Mouse (Mus musculus): ENCODE results near the gene Ulk3. TPM values are rescaled to one million over a fixed set of nuclear protein-coding genes. Genes with fewer than 3 reads are reported as not detected.

Ulk3 gene
- total and polyA plus RNA-seq, 3 experiments, result 5.0 to 11.9 TPM; not detected in 1

DNA sequence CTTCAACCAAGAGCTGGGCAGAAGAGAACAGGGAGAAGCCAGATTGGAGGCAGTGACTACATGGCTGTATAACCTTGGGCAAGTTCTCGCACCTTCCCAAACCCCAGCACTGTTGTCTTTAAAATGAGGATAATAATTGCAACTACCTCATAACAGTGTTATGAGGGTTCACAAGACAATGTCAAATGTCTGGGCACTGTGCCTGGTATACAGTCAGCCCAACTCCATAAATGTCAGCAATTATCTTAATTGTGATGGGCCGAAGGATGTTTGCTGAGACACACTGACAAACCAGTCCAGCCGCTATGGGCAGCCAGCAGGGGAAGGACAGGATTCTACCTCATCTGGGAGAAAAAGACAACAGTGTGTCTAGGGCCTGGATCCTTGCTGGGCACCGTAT, 25.5 kb downstream of the Ulk3 start:
- H3K4me3 ChIP-seq (ENCODE audit: control insufficient read depth in 1 of 2, insufficient read depth in 1 of 2, low read depth in 2 of 2, low read length in 2 of 2), result no peak overlapping the region

DNA sequence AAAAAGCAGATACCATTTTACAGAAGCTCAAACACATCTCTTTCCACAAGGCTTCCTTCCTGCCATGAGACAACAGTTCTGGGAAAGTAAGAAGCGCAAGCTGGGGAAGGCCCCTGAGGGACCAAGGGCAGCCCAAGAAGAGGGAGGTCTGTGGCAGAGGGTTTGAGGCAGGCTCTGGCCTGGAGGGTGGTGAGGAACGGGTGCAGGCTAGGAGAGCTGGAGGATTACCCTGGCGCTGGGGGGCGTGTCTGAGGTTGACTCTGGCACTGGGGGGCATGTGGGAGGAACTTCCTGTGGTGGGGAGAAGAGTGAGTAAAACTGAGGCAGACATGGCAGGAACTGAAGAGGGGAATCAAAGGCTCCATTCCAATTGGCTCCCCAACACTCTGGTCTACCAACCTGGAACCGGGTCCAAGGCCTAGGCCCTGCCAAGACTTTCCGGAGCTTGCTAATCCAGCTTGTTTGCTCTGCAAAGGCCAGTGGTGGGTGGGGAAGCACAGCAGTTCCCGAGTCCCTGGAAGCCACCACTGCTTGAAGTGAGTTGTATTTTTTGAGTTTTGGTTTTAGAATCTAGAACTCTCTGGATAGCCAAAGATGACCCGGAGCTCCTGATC, 28.4 kb downstream of the Ulk3 start:
- H3K9ac ChIP-seq (ENCODE audit: control insufficient read depth, low read depth, low read length, poor library complexity, severe bottlenecking), result no peak overlapping the region
- H3K27me3 ChIP-seq (ENCODE audit: control insufficient read depth in 1 of 2, insufficient read depth in 2 of 2, low read length in 2 of 2), result no peaks in the 10 kb centered on the region; a peak in 2 of 4 replicates
- H3K9me3 ChIP-seq (replicated peaks; ENCODE audit: insufficient read depth, low read length), result no peaks in the 10 kb centered on the region
- peaks cover 0 to 5% of the 10 kb centered on the region in 2 experiments; a peak in 1 of 4 replicates for H3K4me1 ChIP-seq (ENCODE audit: control insufficient read depth in 1 of 2, insufficient read depth in 2 of 2, low read length in 2 of 2)
- H3K27ac ChIP-seq (ENCODE audit: control insufficient read depth, low read depth, low read length), result no peak overlapping the region
- no peak overlapping the region for H3K4me3 ChIP-seq (ENCODE audit: control insufficient read depth in 1 of 2, insufficient read depth in 1 of 2, low read depth in 2 of 2, low read length in 2 of 2)
- no peaks in the 10 kb centered on the region for H3K79me2 ChIP-seq (ENCODE audit: control insufficient read depth, insufficient read depth, low read length, poor library complexity)
- TF ChIP-seq ETS1 (IDR thresholded peaks at IDR 0.05; ENCODE audit: low read depth, low read length) (no peak), POLR2A (IDR thresholded peaks at IDR 0.05; ENCODE audit: control insufficient read depth in 1 of 2, insufficient read depth in 1 of 2, low read depth in 1 of 2, low read length in 2 of 2, poor library complexity in 1 of 2) (no peak), MYB (IDR thresholded peaks at IDR 0.05; ENCODE audit: low read depth, low read length) (no peak), MYC (IDR thresholded peaks at IDR 0.05; ENCODE audit: low read depth, low read length) (no peak), MXI1 (IDR thresholded peaks at IDR 0.05; ENCODE audit: low read depth, low read length) (no peak), USF2 (IDR thresholded peaks at IDR 0.05; ENCODE audit: borderline replicate concordance in 1 of 2, insufficient read depth in 1 of 2, low read depth in 1 of 2, low read length in 2 of 2) (no peak), SMC3 (IDR thresholded peaks at IDR 0.05; ENCODE audit: low read depth, low read length) (no peak), MAFK (IDR thresholded peaks at IDR 0.05; ENCODE audit: borderline replicate concordance, low read depth, low read length) (no peak), EP300 (IDR thresholded peaks at IDR 0.05; ENCODE audit: low read depth in 1 of 2, low read length in 2 of 2) (no peak), TCF12 (IDR thresholded peaks at IDR 0.05; ENCODE audit: low read depth, low read length) (no peak)
- DNase-seq (ENCODE audit: low read depth, low spot score), result no peak
- no peaks in the 10 kb centered on the region for H3K36me3 ChIP-seq (ENCODE audit: control insufficient read depth in 1 of 2, insufficient read depth in 2 of 2, low read length in 2 of 2)

More for the DNA sequence above, 25.5 kb downstream of the Ulk3 start:
- H3K27ac ChIP-seq (ENCODE audit: control insufficient read depth, low read depth, low read length), result no peak overlapping the region
- peaks cover 0 to 5% of the 10 kb centered on the region in 2 experiments; a peak in 1 of 4 replicates for H3K4me1 ChIP-seq (ENCODE audit: control insufficient read depth in 1 of 2, insufficient read depth in 2 of 2, low read length in 2 of 2)
- no peak overlapping the region for H3K9ac ChIP-seq (ENCODE audit: control insufficient read depth, low read depth, low read length, poor library complexity, severe bottlenecking)
- no peak for DNase-seq (ENCODE audit: low read depth, low spot score)
- no peaks in the 10 kb centered on the region for H3K9me3 ChIP-seq (replicated peaks; ENCODE audit: insufficient read depth, low read length)
- TF ChIP-seq GATA1 (IDR thresholded peaks at IDR 0.05; ENCODE audit: low read depth, low read length) (no peak), MYB (IDR thresholded peaks at IDR 0.05; ENCODE audit: low read depth, low read length) (no peak), GABPA (IDR thresholded peaks at IDR 0.05; ENCODE audit: low read depth, low read length) (no peak), MYC (IDR thresholded peaks at IDR 0.05; ENCODE audit: low read depth, low read length) (no peak), RCOR1 (IDR thresholded peaks at IDR 0.05; ENCODE audit: low read depth, low read length) (no peak), UBTF (IDR thresholded peaks at IDR 0.05; ENCODE audit: borderline replicate concordance, insufficient read depth, low read depth, low read length) (no peak), USF2 (IDR thresholded peaks at IDR 0.05; ENCODE audit: borderline replicate concordance in 1 of 2, insufficient read depth in 1 of 2, low read depth in 1 of 2, low read length in 2 of 2) (no peak), MEF2A (IDR thresholded peaks at IDR 0.05; ENCODE audit: extremely low read depth, insufficient replicate concordance, low read depth, low read length, poor library complexity, severe bottlenecking) (no peak), SMC3 (IDR thresholded peaks at IDR 0.05; ENCODE audit: low read depth, low read length) (no peak)
- H3K27me3 ChIP-seq (ENCODE audit: control insufficient read depth in 1 of 2, insufficient read depth in 2 of 2, low read length in 2 of 2), result peaks cover 0 to 4% of the 10 kb centered on the region in 2 experiments; a peak in 3 of 4 replicates
- H3K36me3 ChIP-seq (ENCODE audit: control insufficient read depth in 1 of 2, insufficient read depth in 2 of 2, low read length in 2 of 2), result no peaks in the 10 kb centered on the region
- H3K79me2 ChIP-seq (ENCODE audit: control insufficient read depth, insufficient read depth, low read length, poor library complexity), result no peaks in the 10 kb centered on the region
